Mouse (Mus musculus) spleen, postnatal 10 days (tissue): ENCODE results near the gene Olfr868.

Source experiments
- DNase-seq, 2 experiments: peaks; one replicate each; pipeline ENCODE4 v3.0.0; 2021 to 2022; ENCODE audit warnings: low spot score in 2 of 2

Olfr868 gene

DNA sequence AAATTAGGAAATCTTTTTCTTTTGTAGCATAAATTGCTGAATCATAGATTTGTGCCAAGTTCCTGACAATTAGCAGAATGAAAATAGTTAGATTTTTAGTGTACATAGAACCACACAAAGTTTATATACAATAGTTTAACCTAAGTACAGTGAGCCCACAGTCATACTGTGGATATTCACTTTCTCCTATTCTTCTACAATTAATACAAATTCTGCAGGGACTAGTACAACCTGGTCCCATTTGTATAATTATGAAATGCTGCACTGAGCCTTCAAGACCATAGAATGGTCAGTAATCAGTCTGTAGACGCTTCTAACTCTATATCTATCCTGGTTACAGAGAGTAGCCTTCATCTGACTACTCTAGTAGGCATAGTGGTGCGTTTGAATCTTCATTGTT, at the start of gene Olfr868:
TSS of gene Olfr868 (plus strand) at position 301 of the 400 bp plus-strand sequence.
- DNase-seq, result no peak

DNA sequence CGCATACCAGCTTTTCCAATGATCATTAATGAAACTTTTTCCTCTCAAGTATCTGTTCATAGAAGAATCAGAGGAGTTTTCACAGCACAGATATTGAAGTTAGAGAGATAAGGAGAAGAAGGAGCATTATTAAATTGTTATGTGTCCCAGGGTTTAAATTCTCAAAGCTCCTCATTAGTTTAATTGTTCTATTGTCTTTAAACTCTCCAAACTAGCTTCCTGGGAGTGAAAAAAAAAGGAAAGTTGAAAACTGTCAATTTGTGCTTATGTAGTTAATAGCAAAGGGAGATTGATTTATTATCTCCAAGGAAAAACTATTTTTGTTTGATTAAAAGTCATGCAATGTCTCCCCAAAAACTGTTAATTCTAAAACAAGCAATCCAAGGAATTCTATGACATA, 41.0 kb upstream of the Olfr868 start, which contains the start of gene Olfr867:
TSS of gene Olfr867 (minus strand) at position 101 of the 400 bp plus-strand sequence.
- DNase-seq, result no peak

GRCm38 (mm10) chr9:20070236-20070635, 28.2 kb upstream of the Olfr868 start:
- DNase-seq, result no peak

DNA sequence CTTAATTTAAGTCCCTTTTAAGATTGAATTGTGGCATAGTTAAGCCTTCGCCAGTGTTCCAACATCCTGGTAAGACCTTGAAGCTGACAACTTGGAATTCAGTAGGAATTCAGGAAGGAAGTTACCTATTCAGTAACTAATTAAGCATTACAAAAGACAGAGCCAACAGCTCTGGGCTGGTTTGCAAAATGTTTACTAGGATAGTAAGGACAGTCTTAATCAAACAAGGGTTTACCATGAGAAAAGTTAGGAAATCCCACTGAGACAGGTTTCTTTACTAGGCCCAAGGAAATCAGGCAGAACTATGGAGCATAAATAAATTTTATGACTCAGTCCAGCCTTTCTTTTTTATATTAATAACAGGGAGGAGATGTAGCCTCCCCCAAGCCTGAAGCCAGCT, 27.1 kb upstream of the Olfr868 start:
- DNase-seq, result no peak

DNA sequence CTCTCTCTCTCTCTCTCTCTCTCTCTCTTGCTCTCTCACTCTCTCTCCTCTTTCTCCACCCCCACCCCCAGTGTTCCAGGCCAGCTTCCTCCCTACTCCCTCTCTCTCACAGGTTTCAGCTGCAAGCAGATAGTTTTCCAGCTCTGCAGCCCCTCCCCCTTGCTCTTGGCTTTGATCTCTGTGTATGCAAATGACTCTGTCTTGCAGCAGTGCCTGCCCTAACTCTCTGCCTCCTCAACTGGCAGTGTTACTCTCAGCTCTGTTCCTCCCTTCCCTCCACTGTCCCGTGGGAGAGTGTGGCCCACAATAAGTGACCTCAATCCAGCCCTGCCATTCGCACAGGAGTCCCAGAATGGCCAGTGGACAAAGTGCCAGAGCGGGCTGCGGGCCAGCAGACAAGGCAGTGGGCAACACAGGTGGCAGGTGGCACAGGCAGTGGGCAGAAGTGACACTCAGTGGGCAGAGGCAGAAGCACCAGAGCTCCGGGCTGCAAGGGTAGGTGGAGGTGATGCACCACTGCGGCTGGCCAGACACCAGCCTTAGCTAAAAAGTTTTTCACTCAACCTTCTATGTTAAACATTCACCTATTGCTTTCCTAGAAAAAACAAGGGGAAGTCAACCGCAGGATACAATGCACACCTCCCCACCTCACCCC, 24.8 kb upstream of the Olfr868 start:
- no peak for DNase-seq

DNA sequence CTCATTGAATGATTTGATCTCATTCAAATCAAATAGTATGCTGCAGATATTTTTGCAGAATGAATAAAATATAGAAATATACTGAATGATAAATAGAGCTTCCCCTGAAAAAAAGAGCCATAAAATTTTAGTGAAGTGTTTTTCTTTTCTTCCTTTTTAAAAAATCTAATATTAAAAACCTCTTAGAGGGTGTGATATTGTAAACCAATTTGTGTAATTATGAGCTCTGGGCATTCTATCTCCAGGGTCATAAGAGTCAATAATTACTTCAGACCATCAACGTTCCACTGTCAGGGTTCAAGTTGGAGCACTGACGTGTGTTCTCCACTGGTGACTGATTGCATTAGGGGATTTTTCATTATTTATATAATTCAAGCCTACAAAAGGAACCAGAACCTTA, 30.3 kb downstream of the Olfr868 start, which contains the start of gene Olfr869:
TSS of gene Olfr869 (plus strand) at position 301 of the 400 bp plus-strand sequence.
- DNase-seq, result no peak

- no peak for DNase-seq
Measured at GRCm38 (mm10) chr9:20149706-20150105, 51.3 kb downstream of the Olfr868 start.
